Mouse (Mus musculus): Measurements from ENCODE around the gene Ppm1k. TPM values are rescaled to one million over a fixed set of nuclear protein-coding genes. Genes with fewer than 3 reads are reported as not detected.

Ppm1k gene
- 9.9 TPM for polyA plus RNA-seq (2017; shearing (Covaris generic))

GRCm38 (mm10) chr6:57535386-57535936 is at the start of gene Ppm1k:
Ppm1k (minus strand) TSS chr6:57535468.

GRCm38 (mm10) chr6:57580881-57581548 is 45.7 kb upstream of the Ppm1k start, which contains the start of gene Herc6:
Herc6 (plus strand) TSS chr6:57581000.

Other genes with a start within 250 kb of the Ppm1k start
- gene Vmn1r16, start 206.0 kb downstream of the Ppm1k start, polyA plus RNA-seq (2017; shearing (Covaris generic)): not detected
- not detected for gene Vmn1r17, start 171.7 kb downstream of the Ppm1k start, polyA plus RNA-seq (2017; shearing (Covaris generic))
- 0.02 TPM for gene Vmn1r18, start 139.7 kb downstream of the Ppm1k start, polyA plus RNA-seq (2017; shearing (Covaris generic))
- gene Vmn1r19, start 131.7 kb downstream of the Ppm1k start, polyA plus RNA-seq (2017; shearing (Covaris generic)): not detected
- gene Vmn1r20, start 106.5 kb downstream of the Ppm1k start, polyA plus RNA-seq (2017; shearing (Covaris generic)): not detected
- 22.5 TPM for gene Herc6, start 45.5 kb upstream of the Ppm1k start, polyA plus RNA-seq (2017; shearing (Covaris generic))
- gene Pyurf, start 156.6 kb upstream of the Ppm1k start, polyA plus RNA-seq (2017; shearing (Covaris generic)): 6.1 TPM
- gene Lancl2, start 167.1 kb upstream of the Ppm1k start, polyA plus RNA-seq (2017; shearing (Covaris generic)): 7.5 TPM

Measured in effector memory CD4-positive, alpha-beta T cell, adult 5 months (primary cell).